Mouse (Mus musculus) cerebellum, adult 9-10 months (tissue): ENCODE data around the gene Gm20929.
"Not testable (repeated sequence)": the region's sequence is repeated elsewhere in the genome, so short reads cannot be mapped to it uniquely, and the experiment has no call there.

Experiments
- DNase-seq: peaks from one replicate; pipeline ENCODE4 v3.0.0; 2022

Gene Gm20929

GRCm38 (mm10) chrY:53843649-53844048, at the start of gene Gm20929:
Gene Gm20929, plus strand, starts transcription at chrY:53843949.
- not testable (repeated sequence) for DNase-seq
